Mouse (Mus musculus) spleen, embryonic (tissue): ENCODE results near the gene Ptger3.

Experiments used
- CTCF ChIA-PET: fragments of 350-600 bp; sonication (Branson Sonifier 250); formaldehyde crosslinking; loops from one replicate; lab custom pipeline; 2022; lab: Charles Lee

Gene Ptger3

GRCm38 (mm10) chr3:157566725-157567565 is at the start of gene Ptger3:
Ptger3 (plus strand) TSS chr3:157566892.
- CTCF ChIA-PET, result no interaction called here

GRCm38 (mm10) chr3:157517992-157518391 is 48.7 kb upstream of the Ptger3 start:
- CTCF ChIA-PET, result no interaction called here

GRCm38 (mm10) chr3:157520433-157520832 is 46.3 kb upstream of the Ptger3 start:
- CTCF ChIA-PET, result no interaction called here

GRCm38 (mm10) chr3:157523834-157524233 is 42.9 kb upstream of the Ptger3 start:
- CTCF ChIA-PET, result no interaction called here

GRCm38 (mm10) chr3:157531585-157531984 is 35.1 kb upstream of the Ptger3 start:
- CTCF ChIA-PET, result no interaction called here

GRCm38 (mm10) chr3:157533964-157534785 is 32.5 kb upstream of the Ptger3 start, which contains the start of gene Zranb2:
Zranb2 (plus strand) TSS chr3:157534160.
- CTCF ChIA-PET, result no interaction called here

- CTCF ChIA-PET, result no interaction called here
These were observed 31.8 kb upstream of the Ptger3 start for GRCm38 (mm10) chr3:157534786-157535415.

- CTCF ChIA-PET, result no interaction called here
These were observed 17.4 kb upstream of the Ptger3 start for GRCm38 (mm10) chr3:157549323-157549722.

GRCm38 (mm10) chr3:157549758-157550600 is 16.7 kb upstream of the Ptger3 start:
- CTCF ChIA-PET, result no interaction called here

GRCm38 (mm10) chr3:157565196-157565595 is 1.5 kb upstream of the Ptger3 start:
- CTCF ChIA-PET, result interaction anchor here (0.6 kb wide), 1 partner anchor 171 kb away, joined by 12 read pairs; no protein-coding TSS in a partner anchor

- CTCF ChIA-PET, result no interaction called here
These were observed 957 bp downstream of the Ptger3 start for GRCm38 (mm10) chr3:157567566-157568132.

- CTCF ChIA-PET, result no interaction called here
These were observed 5.3 kb downstream of the Ptger3 start for GRCm38 (mm10) chr3:157572011-157572410.

GRCm38 (mm10) chr3:157575441-157576342 is 9.0 kb downstream of the Ptger3 start:
- CTCF ChIA-PET, result interaction anchor here (0.9 kb wide), 1 partner anchor 38 kb away, joined by 4 read pairs; no protein-coding TSS in a partner anchor

GRCm38 (mm10) chr3:157576343-157576722 is 9.6 kb downstream of the Ptger3 start:
- CTCF ChIA-PET, result no interaction called here

GRCm38 (mm10) chr3:157576862-157577261 is 10.2 kb downstream of the Ptger3 start:
- CTCF ChIA-PET, result no interaction called here

GRCm38 (mm10) chr3:157578469-157579170 is 11.9 kb downstream of the Ptger3 start:
- CTCF ChIA-PET, result interaction anchor here (0.5 kb wide), 1 partner anchor 447 kb away, joined by 3 read pairs; no protein-coding TSS in a partner anchor

GRCm38 (mm10) chr3:157579376-157579775 is 12.7 kb downstream of the Ptger3 start:
- CTCF ChIA-PET, result interaction anchor here (0.5 kb wide), 1 partner anchor 446 kb away, joined by 3 read pairs; no protein-coding TSS in a partner anchor

GRCm38 (mm10) chr3:157580299-157580698 is 13.6 kb downstream of the Ptger3 start:
- CTCF ChIA-PET, result no interaction called here

- CTCF ChIA-PET, result no interaction called here
These were observed 15.1 kb downstream of the Ptger3 start for GRCm38 (mm10) chr3:157581755-157582154.
